Mouse (Mus musculus) embryonic fibroblast, embryonic 13.5 days (primary cell): ENCODE data around the gene Isx.

Source experiments
- CTCF ChIP-seq: IDR thresholded peaks from 2 replicates; pipeline ENCODE4 v1.5.1; 2011; ENCODE audit warnings: mild to moderate bottlenecking, control low read depth, low read length, moderate library complexity, borderline replicate concordance; ENCODE audit not compliant: insufficient read depth
- POLR2A ChIP-seq: IDR thresholded peaks from 2 replicates; pipeline ENCODE4 v1.6.1; 2011; ENCODE audit warnings: low read depth, mild to moderate bottlenecking, control low read depth, low read length, moderate library complexity

DNA sequence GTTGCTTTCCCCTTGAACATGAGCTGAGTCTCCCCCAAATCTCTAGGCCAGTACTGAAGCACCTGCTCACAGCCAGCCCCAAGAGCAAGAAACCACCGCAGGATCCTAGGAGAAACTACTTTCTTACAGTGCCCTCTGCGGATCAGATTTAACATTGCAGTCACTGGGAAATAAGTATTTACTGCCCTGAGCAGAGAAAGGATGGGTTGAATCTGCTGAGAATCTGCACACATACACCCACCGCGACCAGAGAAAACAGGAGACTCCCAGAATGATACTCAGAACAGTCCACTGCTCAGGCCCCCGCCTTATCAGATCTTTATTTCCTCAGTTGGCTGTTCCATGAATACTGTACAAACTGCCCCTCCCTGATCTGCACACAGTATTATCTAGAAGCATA lies 19.5 kb upstream of the Isx start:
- TF ChIP-seq CTCF (no peak), POLR2A (no peak)
